Mouse (Mus musculus) naive thymus-derived CD4-positive, alpha-beta T cell, adult 2 months (primary cell): ENCODE measurements around the gene Syap1.

Experiments used
- DNase-seq: peaks from one replicate; pipeline ENCODE4 v3.0.0-alpha.2; 2011; ENCODE audit warnings: low read depth

The Syap1 gene

DNA sequence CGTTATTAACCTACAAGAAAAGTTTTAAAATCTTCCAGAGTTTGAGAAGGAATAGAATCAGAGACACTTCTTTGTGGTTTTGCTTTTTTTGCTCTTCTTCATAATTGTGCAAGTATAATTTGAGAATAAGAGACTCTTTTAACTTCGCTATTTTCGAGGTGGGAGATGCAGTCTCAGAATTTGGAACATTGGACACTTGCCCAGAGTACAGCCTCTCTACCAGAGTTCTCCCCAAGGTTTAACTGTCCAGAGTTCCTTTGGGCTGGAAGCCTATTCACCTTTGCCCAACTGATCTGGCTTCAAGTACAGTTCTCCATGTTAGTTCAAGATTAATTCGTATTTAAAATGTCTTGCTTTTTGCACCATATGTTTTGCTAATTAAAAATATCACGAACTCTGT, 58.5 kb downstream of the Syap1 start:
- no peak for DNase-seq

DNA sequence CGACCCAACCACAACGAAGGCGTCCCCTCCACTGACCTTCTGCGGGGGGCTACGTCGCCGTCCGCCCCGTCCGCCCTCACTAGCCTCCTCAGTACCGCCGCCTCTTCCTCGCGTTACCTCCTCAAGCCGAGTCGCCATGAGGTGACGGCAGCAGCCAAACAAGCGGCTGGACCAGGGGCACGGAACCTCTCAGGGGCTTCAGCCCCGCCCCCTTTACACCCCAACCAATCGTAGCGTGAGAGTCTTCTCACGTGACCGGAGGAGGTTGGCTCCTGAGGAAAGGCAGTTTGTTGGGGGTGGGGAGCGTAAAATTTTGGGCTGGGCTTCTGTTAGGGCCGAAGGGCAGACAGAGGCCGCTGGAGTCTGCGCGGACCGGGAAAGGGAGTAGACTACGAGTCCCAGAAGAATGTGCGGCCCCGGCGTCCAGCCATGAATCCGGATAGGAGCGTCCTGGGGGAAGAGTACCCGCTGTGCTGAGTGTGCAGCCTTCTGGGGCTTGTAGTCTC, 59.0 kb downstream of the Syap1 start, which contains the start of gene Txlng:
Txlng (minus strand) TSS at position 252 of the 506 bp plus-strand sequence.
- DNase-seq = peak; percentile 95

DNA sequence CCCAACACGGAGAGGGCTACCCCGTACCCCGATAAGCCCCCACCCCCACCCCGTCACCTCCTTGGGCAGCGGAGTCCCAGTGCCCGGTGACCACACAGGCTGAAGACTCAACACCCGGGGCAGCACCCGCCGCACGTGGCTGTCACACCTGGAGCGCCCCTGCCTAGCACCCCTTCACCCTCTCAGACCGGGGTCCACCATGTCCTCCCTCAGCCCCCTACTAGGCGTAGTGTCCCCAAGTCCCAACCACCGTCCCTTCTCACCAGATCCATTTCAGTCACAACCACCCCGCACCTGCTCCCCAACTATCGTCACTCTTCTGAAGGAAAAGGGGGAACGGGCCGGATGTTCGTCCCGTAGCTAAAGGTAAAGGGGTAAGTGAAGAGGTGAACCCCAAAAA, 59.5 kb downstream of the Syap1 start:
- no peak for DNase-seq

DNA sequence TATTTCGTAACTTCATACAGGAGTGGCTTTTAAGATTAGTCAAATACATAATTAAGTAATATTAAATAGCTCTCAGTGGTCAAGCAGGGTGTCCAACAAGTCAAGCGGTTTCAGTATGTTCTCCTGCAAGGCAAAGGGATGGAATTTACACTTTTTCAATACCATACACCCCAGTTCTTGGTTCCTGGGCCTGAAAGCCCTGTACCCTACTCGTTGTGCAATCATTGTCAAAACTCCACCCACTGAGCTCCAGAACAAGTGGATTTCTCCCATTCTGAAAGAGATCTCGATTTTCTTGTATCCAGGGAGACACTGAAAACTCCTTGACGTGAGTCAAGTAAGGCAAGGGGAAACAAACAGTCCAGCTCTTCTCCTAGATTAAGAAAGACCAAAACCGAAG, 60.2 kb downstream of the Syap1 start:
- DNase-seq = no peak
